Mouse (Mus musculus) lung, adult 18-20 months (tissue): ENCODE results near the gene Tbc1d9.
A peak's percentile ranks its signal among the peaks of the same experiment; 100 is the strongest.

Experiments used
- DNase-seq, 2 experiments: peaks; one replicate each; pipeline ENCODE4 v3.0.0; 2022; ENCODE audit warnings: mixed read lengths in 2 of 2

The Tbc1d9 gene

DNA sequence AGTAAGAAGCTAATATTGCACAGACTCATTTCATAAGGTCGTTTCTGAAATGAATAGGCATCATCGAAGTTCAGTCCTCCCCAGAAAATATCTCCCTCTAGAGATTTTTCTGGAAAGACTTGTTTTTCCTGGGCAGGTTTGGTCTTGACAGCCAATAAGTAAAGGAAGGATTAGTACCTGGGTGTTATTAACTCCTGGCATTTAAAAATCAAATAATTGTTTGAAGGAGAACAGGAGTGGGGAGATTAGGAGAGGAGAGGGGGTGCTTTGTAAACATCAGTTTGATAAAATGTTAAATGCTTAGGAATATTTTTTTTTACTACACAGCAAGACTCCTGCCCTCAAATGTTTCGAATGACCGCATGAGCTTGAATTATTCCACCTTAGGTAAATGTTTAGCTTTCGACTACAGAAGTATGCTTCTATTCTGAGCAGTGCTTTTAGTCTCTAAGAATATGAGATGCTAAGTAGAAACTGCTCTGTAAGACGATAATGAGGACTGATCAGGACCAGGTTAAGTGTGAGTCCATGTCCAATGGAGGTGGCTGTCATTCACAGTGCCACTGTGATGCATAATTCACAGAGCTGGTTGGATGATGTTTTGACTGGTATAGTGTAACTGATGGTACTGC lies 16.8 kb downstream of the Tbc1d9 start:
- DNase-seq, result no peak

DNA sequence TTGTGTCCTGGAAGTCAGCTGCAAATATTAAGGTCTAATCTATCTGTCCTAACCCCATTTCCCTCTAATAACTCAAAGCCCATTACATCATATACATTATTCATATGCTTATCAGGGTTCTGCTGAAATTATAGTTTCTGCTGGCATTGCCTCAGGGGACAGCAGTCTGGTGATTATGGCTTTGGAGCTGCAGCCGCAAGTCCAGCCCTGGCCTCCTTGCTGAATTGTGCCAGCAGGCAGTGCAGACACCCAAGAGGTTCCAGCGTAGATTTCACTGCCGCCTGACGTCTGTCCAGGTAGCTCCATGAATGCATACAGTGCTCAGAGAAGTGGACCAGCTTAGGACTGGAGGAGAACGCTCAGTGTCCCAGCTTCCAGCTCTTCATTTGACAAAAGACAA lies 17.6 kb downstream of the Tbc1d9 start:
- no peak for DNase-seq

DNA sequence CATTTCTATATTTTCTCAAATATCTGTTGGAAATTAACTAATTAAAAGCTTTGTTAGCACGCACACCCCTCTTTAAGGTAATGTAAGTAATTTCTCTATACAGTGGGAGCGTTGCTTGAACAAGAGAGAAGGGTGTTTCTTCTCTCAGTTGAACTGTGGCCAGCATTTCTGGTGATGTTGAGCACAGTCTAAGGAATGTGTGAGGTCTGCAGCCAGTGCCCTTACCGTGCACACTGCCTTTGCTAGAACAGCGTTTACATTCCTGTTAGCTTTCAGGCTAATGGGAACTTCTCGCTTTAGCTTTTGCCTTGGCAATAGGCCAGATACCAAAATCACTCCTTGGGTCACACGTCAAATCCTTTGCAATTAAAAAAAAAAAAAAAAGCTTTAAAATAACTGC lies 21.2 kb downstream of the Tbc1d9 start:
- DNase-seq, result peak in 1 of 2 experiments; percentile 15

DNA sequence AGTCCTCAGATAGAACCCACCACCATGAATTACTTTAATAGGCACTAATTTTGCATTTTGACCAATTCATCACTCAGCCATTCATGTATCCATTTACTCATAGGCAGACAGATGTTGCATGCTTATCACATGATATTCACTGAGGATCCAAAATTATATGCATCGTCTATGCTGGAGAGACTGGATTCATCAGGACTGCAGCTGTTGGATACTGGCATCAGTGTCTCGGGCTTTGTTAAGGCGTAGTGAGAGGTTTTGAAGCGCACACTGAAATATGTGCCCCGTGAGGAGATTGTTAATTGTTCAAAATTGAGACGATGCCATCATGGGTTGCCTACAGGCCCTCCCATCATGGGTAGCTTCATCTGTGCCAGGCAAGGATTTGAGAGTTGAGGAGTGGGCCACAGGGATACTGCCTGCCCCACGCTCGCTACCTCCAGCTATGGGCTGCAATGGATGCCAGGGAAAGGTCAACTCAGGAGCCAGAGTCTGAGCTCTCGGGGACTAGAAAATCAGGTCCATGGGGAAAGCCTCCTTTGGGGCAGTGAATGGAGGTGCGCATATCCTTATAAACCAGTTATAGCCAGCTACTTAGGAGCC lies 22.3 kb downstream of the Tbc1d9 start:
- DNase-seq, result no peak

DNA sequence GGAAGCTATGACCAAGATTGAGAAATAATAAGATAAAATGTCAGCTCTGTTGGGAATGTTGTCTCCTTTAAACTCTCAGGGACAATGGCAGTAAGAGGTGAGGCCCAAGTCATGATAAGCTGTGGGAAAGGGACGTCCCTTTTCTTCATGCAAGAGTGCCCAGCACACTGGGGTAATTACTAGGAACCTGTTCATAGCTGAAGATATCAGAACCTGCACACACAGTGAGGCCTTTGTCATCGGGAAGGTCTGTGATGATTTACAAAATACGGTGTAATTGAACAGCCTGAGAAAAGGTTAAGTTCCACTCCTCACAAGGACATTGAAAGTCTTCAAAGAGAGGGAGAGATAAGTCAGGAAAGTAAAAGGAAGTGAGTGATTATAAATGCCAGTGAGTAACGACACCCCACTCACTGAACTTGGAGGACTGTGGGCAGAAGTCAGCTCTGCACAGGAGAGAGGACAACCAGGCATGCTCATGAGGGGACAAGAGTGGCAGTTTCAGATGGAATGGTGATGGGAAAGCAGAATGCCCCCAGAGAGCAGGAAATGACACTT lies 24.5 kb downstream of the Tbc1d9 start:
- no peak for DNase-seq

DNA sequence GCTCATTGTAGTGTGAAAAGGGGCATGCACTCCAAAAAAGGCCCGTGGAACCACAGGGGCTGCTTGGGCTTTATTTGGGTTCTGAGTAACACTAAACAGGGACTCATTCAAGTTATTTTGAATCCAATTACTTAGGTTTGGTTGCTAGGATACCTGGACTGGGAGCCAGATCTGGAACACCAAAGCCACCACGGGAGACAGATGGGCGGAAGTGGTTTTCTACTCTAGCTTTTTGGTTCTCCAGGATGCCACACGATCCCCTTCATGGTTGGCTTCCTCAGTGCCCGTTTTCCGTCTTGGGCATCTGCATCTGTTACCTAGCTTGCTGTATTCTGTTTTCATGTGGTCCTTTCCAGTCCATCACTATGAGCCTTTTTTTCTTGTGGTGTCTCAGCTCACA lies 30.9 kb downstream of the Tbc1d9 start:
- DNase-seq, result no peak

DNA sequence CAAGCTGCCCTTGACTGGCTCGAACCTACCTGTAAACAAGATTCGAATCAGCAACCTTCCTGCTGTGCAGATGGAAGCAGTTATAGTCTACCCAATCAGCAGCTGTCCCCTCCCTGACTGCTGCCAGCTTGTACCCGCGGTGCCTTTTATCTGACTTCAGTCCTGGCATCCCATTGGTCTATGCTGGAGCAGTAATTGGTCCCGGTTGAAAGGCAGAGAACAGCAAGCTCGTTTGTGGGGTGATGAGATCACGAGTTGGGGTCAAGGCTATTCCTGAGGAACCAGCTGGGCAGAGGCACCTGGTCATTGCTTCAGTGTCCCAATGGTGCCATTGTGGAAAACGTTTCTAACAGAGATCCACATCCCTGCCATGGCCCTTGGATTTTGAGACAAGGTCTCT lies 34.6 kb downstream of the Tbc1d9 start:
- DNase-seq, result no peak

DNA sequence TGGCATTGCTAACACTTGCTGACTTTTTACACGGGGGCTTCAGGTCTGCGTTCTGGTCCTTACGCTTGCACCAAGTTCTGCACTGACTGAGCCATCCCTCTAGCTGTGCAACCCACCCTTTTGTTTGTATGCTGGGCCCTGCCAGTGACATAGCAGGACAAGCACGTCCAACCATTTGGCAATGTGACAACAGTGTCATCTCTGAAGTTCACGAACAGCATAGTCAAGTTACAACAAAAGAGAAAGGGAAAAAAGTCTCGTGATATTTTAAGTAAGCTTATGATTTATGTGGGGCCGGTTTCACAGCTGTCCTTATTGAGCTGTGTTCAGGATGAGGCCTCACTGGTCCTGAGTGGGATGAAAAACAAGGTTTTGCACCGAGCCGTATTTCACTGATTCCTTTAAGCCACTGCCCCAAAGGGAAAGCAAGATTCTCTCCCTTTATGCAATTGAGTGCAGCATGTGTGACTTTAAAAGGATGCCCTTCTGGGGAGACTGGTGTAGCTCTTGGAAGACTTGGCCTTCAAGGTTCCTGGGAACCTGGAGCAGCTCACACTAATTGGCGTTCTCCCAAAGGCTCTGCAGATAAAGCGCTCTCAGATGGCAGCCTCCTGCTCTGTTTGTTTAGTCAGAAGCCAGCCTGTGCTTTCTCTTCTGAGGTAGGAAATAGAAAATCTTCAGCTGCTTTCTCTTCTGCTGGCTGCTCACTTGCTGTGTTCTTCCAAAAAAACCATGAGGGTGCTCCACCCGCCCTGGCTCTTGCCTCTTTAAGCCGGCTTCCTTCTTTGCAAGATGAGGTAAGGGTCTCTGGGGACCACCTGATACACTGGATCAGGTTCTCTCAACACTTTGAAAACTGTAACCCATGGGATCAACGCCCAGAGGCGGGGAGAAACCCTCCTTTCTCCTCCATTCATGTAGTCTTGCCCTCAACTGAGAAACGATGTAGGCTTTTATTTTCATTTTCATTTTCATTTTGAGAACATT lies 35.3 kb downstream of the Tbc1d9 start:
- no peak for DNase-seq

DNA sequence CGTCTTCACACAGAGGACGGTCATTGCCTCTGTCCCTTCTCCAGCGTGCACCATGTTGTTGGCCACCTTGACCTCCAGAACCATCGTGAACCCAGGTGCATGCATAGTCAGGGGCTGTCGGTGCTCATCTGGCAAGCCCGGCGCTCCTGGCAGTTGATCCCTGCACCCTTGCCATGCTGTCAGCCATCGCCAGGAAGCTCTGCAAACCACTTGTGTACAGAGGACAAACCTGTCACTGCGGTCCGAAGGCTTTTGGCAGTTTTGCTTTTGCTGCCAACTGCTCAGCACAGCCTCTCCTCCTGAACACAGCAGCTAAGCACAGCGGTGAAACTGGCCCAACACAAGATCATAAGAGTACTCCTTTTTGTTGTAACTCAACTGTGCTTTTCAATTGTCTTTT lies 37.8 kb downstream of the Tbc1d9 start:
- no peak for DNase-seq

DNA sequence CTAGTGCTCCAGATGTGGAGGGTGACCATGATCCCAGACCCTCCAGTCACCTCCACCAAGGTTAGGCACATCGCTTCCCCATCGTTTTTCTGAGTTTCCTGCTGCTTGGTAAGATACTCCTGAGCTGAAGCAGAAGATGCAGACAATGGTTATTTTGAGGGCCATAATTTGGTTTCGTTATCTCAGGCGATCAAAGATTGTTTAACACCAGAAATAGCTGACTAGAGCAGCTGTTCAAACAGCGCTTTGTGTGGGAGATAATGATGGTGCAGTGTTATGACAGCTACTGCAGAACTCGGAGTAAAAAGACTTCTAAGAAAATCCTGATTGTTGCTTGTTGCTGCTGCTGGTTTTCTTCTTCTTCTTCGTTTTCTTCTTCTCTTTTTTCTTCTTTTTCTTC lies 40.8 kb downstream of the Tbc1d9 start:
- DNase-seq, result no peak

DNA sequence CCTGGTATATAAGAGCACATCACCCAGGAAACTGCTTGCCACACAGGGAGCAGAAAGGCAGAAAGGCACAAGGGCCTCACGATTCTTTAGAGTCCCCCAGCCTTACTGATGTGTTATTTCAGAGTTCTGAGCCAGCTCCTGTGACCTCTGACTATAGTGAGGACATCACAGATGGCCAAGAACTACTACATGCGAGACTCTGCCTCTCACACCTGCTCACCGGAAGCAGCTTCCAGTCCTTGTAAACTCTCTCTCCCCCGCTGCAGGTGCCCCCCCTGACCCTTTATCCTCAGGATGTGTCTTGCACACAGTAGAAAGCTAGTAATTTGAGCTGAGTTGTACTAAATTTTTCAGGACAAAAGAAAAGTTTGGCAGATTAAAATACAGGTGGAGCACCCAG lies 44.4 kb downstream of the Tbc1d9 start:
- no peak for DNase-seq

DNA sequence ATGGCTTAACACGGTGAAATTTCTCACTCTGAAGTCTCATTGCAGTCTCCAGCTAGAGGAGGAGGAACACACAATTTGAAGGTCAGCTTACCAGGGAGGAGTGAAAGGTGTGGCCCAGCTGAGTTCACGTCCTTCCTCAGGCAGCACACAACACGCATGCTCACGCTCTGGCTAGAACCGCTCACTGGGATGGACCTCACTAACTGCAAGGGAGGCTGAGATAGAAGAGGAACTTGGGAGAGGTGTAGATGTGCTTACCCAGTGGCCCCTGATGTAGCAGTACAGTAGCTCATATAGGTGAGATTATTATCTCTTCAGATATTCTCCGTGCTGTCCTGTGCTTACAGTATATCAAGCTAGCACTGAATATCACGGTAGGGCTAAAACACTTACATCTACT lies 45.5 kb downstream of the Tbc1d9 start:
- DNase-seq, result no peak

DNA sequence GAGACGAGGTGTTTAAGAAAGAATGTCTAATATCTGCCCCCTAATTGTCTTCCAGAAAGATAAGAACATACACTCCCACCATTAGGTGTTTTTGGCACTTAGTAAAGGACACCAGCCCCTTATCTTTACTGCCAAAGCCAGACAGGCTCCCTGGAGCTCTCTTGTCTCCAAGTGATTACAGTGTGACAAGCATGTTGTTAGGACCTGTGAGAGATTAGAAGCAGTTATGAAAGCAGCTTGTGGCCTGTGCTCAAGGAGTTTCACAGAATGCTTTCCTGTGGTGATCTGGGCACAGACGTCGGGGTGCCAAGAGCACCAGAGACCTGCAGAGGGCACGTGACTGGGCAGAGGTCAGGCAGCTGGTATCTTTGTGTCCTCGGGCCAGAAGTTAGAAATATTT lies 49.9 kb downstream of the Tbc1d9 start:
- peak in 1 of 2 experiments; percentile 16 for DNase-seq

DNA sequence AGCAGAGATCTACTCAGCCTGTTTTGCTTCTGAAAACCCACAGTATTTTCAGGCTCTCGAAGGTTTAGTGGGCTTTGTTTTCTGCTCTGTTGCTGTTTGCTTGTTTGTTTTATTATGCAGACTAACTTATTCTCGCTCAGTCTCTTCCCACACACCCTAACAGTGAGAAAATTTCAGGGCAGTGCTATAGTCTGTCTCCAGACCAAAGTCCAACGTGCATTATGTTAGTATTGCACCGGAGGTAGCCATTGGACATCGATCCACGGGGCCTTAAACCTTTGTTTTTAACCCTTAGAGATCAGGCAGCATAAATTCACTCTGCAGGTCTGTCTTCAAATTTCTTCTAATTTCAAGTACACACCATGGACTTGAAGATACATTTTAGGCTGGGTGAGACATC lies 51.4 kb downstream of the Tbc1d9 start:
- no peak for DNase-seq

DNA sequence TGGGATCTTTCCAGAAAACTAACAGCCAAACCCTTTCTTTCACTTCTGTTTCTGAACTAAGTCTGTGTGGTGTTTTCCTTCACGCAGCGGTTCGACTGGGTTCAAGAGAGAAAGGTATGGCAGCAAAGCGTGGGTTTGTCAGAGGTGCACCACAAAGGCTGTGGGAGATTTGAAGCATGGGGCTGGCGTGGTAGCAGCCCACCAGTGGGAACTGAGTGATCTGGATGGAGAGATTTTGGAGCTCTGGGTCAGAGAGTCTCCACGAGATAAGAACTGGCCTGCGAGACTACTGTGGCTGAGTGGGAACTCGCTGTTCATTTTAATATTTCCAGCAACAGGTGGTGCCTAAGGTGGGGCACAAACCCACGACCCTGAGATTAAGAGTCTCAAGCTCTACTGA lies 52.0 kb downstream of the Tbc1d9 start:
- DNase-seq, result no peak

DNA sequence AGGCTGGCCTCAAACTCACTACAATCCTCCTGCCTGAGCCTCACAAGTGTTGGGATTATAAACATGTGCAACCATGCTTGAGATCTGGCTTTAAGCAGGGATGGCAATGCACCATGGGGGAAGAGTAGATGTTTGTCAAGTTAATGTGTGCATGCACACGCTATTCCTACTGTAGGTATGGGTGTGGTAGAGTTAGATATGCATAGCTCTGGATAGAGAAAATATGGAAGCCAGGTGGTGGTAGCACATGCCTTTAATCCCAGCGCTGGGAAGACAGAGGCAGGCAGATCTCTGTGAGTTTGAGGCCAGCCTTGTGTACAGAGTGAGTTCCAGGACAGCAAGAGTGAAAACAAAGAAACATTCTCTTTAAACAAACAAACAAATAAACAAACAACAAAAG lies 52.7 kb downstream of the Tbc1d9 start:
- DNase-seq, result no peak

DNA sequence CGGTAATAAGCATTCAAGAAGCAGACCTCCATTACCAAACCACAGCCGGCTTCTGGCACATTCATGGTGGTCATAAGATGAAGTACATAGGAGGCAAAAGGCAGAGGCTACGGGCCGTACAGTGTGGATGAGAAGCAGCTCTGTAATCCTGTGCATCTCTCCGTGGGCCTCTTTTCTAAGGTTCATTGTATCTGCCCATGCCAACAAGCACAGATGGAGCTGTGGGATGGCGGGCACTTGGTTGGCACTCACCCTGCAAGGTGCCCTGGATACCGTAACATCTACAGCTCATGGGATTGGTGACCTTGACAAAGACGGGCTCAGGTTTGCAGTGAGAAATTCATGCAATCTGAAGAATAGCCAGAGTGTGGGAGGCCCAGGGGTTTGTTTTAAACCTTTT lies 54.2 kb downstream of the Tbc1d9 start:
- DNase-seq, result no peak

DNA sequence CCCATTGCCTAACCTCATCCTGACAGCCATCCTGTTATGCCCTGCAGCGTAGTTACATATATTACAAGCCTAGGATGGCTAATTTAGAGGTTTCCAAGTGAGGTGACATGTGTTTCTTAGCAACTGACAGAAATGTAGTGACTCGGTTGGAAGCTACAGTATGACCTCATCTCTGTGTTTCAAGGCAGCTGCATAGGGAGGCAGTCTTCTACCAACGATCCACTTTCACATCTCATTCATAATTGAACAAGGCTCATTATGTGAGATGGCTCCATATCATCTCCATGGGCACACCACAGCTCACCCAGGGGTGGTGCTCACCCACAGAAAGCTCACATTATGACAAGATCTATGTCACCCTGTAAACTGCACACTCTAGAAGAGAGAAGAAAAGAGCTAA lies 55.6 kb downstream of the Tbc1d9 start:
- no peak for DNase-seq

DNA sequence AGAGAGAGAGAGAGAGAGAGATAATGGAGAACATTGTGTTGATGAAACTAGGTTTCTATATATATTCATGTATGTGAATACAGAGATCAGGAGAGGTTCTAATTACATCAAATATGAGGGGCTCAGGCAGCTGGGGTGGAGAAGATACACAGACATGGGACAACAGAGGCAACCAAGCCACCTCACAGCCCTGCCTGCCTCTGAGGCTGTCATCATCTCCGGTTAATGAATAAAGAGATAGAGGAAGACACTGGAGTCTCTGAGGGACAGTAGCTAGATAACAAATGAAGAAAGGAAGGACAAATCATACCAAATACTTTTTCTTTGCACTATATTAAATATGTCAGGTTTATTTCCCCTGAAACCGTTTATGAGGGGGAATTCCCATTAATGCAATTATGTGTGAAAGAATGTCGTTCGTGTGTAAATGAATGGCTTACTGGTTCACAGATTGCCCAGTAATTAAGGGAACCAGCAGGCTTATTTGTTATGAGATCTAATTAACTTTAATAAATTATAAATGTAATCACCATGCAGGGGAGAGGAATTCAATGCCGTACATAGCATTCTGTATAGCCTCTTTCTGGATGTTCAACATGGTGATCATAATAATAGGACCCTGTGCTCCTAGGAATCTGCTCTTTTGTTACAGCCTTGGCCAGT lies 59.7 kb downstream of the Tbc1d9 start:
- DNase-seq, result no peak

DNA sequence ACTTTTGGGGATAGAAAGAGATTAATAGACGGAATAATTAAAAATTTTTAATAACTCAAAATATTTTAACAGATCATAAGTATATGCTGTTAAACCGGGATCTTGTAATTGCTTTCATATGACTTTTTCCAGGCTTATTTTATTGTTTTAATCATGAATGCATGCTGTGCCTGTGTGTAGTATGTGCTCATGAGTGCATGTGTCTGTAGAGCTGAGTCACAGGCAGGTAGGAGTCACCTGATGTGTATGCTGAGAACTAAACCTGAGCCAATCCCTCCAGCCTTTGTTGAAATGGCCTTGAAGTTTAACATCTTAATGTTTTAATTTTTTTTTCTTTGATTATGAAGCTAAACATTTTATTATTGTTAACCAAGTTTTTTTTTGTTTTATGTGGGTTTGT lies 60.4 kb downstream of the Tbc1d9 start:
- DNase-seq, result no peak

DNA sequence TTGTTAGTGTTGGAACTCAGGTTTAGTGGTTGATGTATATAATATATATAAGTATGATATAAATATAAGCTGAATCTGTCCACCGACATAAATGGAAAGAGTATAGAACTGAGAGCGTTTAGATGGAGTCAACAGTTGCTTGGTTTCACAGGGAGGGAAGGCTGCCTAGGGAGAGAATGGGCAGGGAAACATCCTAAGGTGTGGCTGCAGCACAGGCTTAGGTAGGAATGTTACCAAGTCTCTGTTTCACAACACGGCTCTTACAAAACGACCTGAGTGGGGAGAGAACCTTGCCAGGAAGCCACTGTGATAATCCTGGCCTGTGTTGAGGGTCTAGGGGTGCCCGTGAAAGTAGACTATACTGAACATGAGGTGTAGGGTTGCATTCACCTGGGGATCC lies 62.2 kb downstream of the Tbc1d9 start:
- DNase-seq, result peak; percentile 36 to 61

DNA sequence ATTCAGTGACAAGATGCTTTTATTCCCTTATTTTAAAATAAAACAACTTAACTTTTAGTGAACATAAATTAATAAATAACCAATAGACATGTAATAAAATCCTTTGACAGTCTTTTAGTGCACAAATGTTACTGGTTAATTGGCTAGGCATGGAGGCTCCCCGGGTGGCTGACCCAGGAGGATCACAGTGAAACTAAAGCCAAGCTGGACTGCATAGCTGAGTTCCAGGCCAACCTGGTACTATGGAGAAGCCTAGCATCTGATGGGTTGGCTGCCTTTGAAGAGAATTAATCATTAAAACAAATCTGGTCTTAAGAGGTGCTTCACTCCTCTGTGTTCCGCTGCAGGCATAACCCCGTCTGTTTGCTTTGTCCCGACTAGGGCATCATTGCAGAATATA lies 67.9 kb downstream of the Tbc1d9 start:
- DNase-seq, result no peak

DNA sequence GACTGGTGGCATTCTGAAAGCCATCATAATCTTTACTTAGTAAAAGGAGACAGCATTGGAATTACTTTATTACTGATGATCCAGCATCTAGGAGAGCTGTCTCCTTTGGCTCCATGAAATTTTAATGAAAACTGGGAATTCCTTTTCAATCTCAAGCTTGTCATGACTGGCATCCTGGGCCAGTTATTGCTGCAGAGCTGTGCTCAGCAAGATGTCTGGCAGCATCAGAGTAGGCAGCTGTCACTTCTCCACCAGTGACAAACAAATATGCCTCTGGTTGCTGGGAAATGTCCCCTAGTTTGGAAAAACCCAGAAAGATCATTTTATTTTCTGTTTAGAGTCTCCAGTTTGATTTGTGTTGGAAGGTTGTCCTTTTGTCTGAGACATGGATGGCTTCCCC lies 74.2 kb downstream of the Tbc1d9 start:
- DNase-seq, result no peak
